Mouse (Mus musculus) bone marrow, adult 2 months (tissue): Measurements from ENCODE around the gene Rapgef3.

Source experiments
- CTCF ChIP-seq: fragments of 200-500 bp; IDR thresholded peaks from 2 replicates; pipeline ENCODE4 v1.5.1; 2011; ENCODE audit warnings: low read length, control low read depth; ENCODE audit not compliant: control insufficient read depth, insufficient read depth
- POLR2A ChIP-seq: fragments of 200-500 bp; IDR thresholded peaks from 2 replicates; pipeline ENCODE4 v1.6.1; 2011; ENCODE audit warnings: low read depth, mild to moderate bottlenecking, control low read depth, low read length, borderline replicate concordance; ENCODE audit not compliant: control insufficient read depth

- TF ChIP-seq POLR2A (no peak), CTCF (no peak)
These were observed 14.4 kb upstream of the Rapgef3 start for GRCm38 (mm10) chr15:97781961-97782748.
